Mouse (Mus musculus) forebrain, embryonic 15.5 days (tissue): ENCODE data around the gene Mllt11. TPM values are rescaled to one million over a fixed set of nuclear protein-coding genes. Genes with fewer than 3 reads are reported as not detected.

Experiments
- ATAC-seq: fragments of 200-750 bp; cut with Nextera tagmentation; replicated peaks from 2 replicates; pipeline ENCODE4 v1.8.0; 2017; ENCODE audit warnings: mild to moderate bottlenecking, moderate TSS enrichment, moderate library complexity
- H3K27ac ChIP-seq: fragments of 300-500 bp; sonication (generic); replicated peaks from 2 replicates; pipeline ENCODE4 v1.5.1; 2015; ENCODE audit warnings: mild to moderate bottlenecking, inconsistent platforms
- H3K27me3 ChIP-seq: fragments of 300-500 bp; sonication (generic); 2 replicates; pipeline ENCODE4 v1.6.1; 2015; ENCODE audit warnings: inconsistent platforms
- H3K36me3 ChIP-seq: fragments of 300-500 bp; sonication (generic); 2 replicates; pipeline ENCODE4 v1.6.1; 2015; ENCODE audit warnings: mild to moderate bottlenecking, inconsistent platforms
- H3K4me1 ChIP-seq: fragments of 300-500 bp; sonication (generic); 2 replicates; pipeline ENCODE4 v1.6.1; 2015; ENCODE audit warnings: inconsistent platforms
- H3K4me2 ChIP-seq: fragments of 300-500 bp; sonication (generic); replicated peaks from 2 replicates; pipeline ENCODE4 v1.6.1; 2015; ENCODE audit warnings: mild to moderate bottlenecking, inconsistent platforms
- H3K4me3 ChIP-seq: fragments of 300-500 bp; sonication (generic); 2 replicates; pipeline ENCODE4 v1.5.1; 2015; ENCODE audit warnings: mild to moderate bottlenecking, inconsistent platforms
- H3K9ac ChIP-seq: fragments of 300-500 bp; sonication (generic); replicated peaks from 2 replicates; pipeline ENCODE4 v1.6.1; 2015; ENCODE audit warnings: mild to moderate bottlenecking, inconsistent platforms
- H3K9me3 ChIP-seq: fragments of 300-500 bp; sonication (generic); 2 replicates; pipeline ENCODE4 v1.6.1; 2016; ENCODE audit warnings: inconsistent platforms
- WGBS: fragments of 180-500 bp; shearing (Covaris S2); methylation state at CpG from one replicate; pipeline ENCODE4 v1.1.7; 2015; ENCODE audit warnings: mixed read lengths; 5-methylcytosine and 5-hydroxymethylcytosine counted together
- polyA plus RNA-seq: library from polyadenylated mRNA; unstranded; fragments of >200 nt; fragmentation: Nextera tagmentation; extraction: Ambion mirVana; gene quantifications from 2 replicates; pipeline ENCODE4 v1.2.1, GENCODE M21; 2015

The Mllt11 gene
- polyA plus RNA-seq, 1 experiment from 2014 or later, result 266 TPM

- no peaks in the 10 kb centered on the region for H3K9me3 ChIP-seq
- H3K4me1 ChIP-seq, result no peaks in the 10 kb centered on the region
- peaks cover 57% of the 10 kb centered on the region for H3K36me3 ChIP-seq
- ATAC-seq, result no peak
- H3K9ac ChIP-seq, result no peak overlapping the region
- H3K27me3 ChIP-seq, result no peaks in the 10 kb centered on the region
- no peak overlapping the region for H3K4me3 ChIP-seq
- H3K27ac ChIP-seq, result no peak overlapping the region
- H3K4me2 ChIP-seq, result no peak overlapping the region
- 97% methylated on average over 3 of the region's 3 CpGs for WGBS
Observed at GRCm38 (mm10) chr3:95266052-95266451, 34.1 kb upstream of the Mllt11 start.

- 94% methylated on average over 1 of the region's 1 CpGs for WGBS
- Histone ChIP-seq H3K4me3 (no peak overlapping the region), H3K4me2 (no peak overlapping the region), H3K27ac (no peak overlapping the region), H3K9ac (no peak overlapping the region), H3K27me3 (no peaks in the 10 kb centered on the region), H3K4me1 (no peaks in the 10 kb centered on the region), H3K9me3 (no peaks in the 10 kb centered on the region), H3K36me3 (peaks cover 65% of the 10 kb centered on the region)
- no peak for ATAC-seq
Observed at GRCm38 (mm10) chr3:95264724-95265123, 32.8 kb upstream of the Mllt11 start.

DNA sequence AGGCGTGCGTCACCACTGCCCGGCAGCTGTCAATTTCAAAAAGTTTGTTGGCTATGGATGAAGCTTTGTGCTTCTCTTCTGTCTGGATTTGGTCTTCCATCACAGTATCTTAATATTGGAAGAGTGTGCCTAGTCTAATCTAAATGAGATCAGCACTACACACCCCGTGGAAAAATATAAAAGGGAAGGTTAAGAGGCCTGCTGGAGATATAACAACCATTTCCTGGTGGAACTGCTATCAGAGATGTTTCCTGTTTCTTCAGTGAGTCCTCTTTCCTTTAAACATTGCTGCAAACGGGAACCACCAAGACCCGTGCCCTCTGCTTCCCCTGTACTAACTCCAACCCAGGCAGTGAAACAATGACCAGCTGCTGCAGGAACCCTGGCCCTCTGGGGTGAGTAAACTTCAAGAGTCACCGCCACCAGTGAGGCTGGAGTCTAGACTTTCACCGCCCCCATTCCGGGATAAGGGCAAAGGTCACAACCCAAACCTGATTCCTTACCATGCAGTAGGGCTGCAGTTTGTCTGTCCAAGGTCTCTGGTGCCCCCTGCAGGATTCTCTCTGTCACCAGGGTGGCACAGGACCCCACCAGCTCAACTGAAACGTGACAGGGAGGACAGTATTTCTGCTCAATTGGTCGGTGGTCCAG, 31.2 kb upstream of the Mllt11 start:
- ATAC-seq, result no peak
- no peaks in the 10 kb centered on the region for H3K27me3 ChIP-seq
- no peaks in the 10 kb centered on the region for H3K9me3 ChIP-seq
- no peak overlapping the region for H3K4me2 ChIP-seq
- H3K4me1 ChIP-seq, result no peaks in the 10 kb centered on the region
- 52% methylated on average over 11 of the region's 11 CpGs for WGBS
- no peak overlapping the region for H3K9ac ChIP-seq
- H3K36me3 ChIP-seq, result peaks cover 77% of the 10 kb centered on the region
- H3K27ac ChIP-seq, result no peak overlapping the region
- H3K4me3 ChIP-seq, result no peak overlapping the region

DNA sequence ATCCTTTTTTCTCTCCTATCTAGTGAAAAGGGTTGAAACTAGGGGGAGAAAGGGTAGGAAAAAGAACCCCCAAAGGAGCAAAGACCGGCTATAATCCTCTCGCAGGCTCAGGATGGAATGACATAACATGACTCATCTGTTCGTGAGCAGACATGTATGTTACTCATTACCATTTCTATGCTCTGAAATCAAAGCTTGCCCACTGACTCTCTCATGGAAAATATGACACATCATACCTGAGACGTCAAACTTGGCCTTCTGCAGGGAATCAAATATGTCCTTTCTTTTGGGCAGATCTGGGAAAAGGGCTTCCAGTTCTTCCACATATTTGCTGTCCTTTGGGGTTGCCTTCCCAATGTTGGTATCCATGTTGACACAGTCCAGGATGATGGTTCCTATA, 30.0 kb upstream of the Mllt11 start:
- Histone ChIP-seq H3K27ac (no peak overlapping the region), H3K36me3 (peaks cover 79% of the 10 kb centered on the region), H3K4me1 (no peaks in the 10 kb centered on the region), H3K27me3 (no peaks in the 10 kb centered on the region), H3K9me3 (no peaks in the 10 kb centered on the region), H3K4me3 (no peak overlapping the region), H3K9ac (no peak overlapping the region), H3K4me2 (no peak overlapping the region)
- ATAC-seq, result no peak
- WGBS, result 94% methylated on average over 4 of the region's 4 CpGs

DNA sequence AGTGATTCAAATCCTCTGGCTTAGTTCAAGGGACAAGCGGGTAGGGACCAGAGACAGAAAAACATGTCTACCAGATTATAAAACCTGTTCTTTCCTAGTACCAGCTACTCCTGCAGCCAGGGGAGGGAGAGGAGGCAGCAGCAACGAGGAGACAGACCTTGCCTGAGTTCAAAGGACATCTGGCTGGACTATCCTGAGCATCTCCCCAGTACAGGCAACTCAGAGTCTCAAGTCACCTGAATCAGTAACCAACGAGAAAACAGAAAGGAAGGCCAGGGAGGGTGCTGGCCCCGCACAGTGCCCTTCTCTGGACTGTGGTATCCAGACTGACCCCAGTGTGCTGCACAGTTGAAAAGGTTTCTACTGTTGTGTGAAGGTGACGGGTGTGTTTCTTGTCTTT, 25.0 kb upstream of the Mllt11 start:
- H3K36me3 ChIP-seq, result peaks cover 75% of the 10 kb centered on the region
- H3K27me3 ChIP-seq, result no peaks in the 10 kb centered on the region
- H3K9ac ChIP-seq, result no peak overlapping the region
- no peaks in the 10 kb centered on the region for H3K9me3 ChIP-seq
- no peaks in the 10 kb centered on the region for H3K4me1 ChIP-seq
- H3K4me3 ChIP-seq, result no peak overlapping the region
- H3K27ac ChIP-seq, result no peak overlapping the region
- WGBS, result 90% methylated on average over 5 of the region's 5 CpGs
- no peak overlapping the region for H3K4me2 ChIP-seq
- ATAC-seq, result no peak

- no peaks in the 10 kb centered on the region for H3K9me3 ChIP-seq
- H3K36me3 ChIP-seq, result peaks cover 21% of the 10 kb centered on the region; the same call in 1 of the 2 replicates
- no peak within 1 kb of the TSS for H3K4me2 ChIP-seq
- no peak within 1 kb of the TSS for H3K27ac ChIP-seq
- no peak for ATAC-seq
- no peaks in the 10 kb centered on the region for H3K27me3 ChIP-seq
- no peak within 1 kb of the TSS for H3K9ac ChIP-seq
- WGBS, result 53% methylated on average over 7 of the region's 7 CpGs
- H3K4me1 ChIP-seq, result no peaks in the 10 kb centered on the region
- no peak within 1 kb of the TSS for H3K4me3 ChIP-seq
Observed at GRCm38 (mm10) chr3:95250783-95251424, 18.9 kb upstream of the Mllt11 start, which contains the start of gene Bnipl. Gene Bnipl (minus strand): TSS chr3:95251193.

GRCm38 (mm10) chr3:95250361-95250760, 18.4 kb upstream of the Mllt11 start:
- no peak overlapping the region for H3K9ac ChIP-seq
- no peak for ATAC-seq
- no peaks in the 10 kb centered on the region for H3K4me1 ChIP-seq
- peaks cover 16% of the 10 kb centered on the region; the same call in 1 of the 2 replicates for H3K36me3 ChIP-seq
- 78% methylated on average over 5 of the region's 5 CpGs for WGBS
- H3K4me3 ChIP-seq, result no peak overlapping the region
- no peak overlapping the region for H3K4me2 ChIP-seq
- no peaks in the 10 kb centered on the region for H3K9me3 ChIP-seq
- H3K27ac ChIP-seq, result no peak overlapping the region
- H3K27me3 ChIP-seq, result no peaks in the 10 kb centered on the region

DNA sequence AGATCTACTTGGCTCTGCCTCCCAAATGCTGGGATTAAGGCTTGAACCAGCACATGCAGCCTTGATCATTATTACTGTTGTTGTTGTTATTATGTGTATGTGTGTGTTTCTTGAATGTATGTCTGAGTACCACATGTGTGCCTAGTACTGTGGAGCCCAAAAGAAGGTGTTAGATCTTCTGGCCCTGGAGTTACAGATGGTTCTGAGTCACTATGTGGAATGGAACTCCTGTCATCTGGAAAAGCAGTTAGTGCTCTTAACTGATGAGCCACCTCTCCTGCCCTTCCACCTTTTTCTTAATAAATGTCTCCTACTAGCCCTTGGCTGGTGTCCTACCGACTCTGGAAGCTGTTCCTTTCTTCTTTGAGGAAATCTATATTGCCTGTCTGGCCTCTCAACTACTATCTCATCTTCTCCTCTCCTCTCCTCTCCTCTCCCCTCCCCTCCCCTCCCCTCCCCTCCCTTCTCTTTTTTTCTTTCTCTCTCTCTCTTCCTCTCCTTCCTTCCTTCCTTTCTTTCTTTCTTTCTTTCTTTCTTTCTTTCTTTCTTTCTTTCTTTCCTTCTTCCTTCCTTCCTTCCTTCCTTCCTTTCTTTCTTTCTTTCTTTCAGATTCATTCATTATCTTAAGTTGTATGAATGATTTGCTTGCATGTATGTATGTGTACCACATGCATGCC, 15.8 kb upstream of the Mllt11 start:
- 74% methylated on average over 1 of the region's 1 CpGs for WGBS
- H3K36me3 ChIP-seq, result peaks cover 4% of the 10 kb centered on the region; the same call in 1 of the 2 replicates
- H3K9me3 ChIP-seq, result no peaks in the 10 kb centered on the region

GRCm38 (mm10) chr3:95246465-95247231, 14.7 kb upstream of the Mllt11 start:
- no peaks in the 10 kb centered on the region for H3K9me3 ChIP-seq
- no peaks in the 10 kb centered on the region for H3K4me1 ChIP-seq
- H3K9ac ChIP-seq, result no peak overlapping the region
- ATAC-seq, result no peak
- H3K4me2 ChIP-seq, result no peak overlapping the region
- H3K27me3 ChIP-seq, result no peaks in the 10 kb centered on the region
- H3K27ac ChIP-seq, result no peak overlapping the region
- no peak overlapping the region for H3K4me3 ChIP-seq
- WGBS, result 72% methylated on average over 5 of the region's 5 CpGs
- peaks cover 4% of the 10 kb centered on the region; the same call in 1 of the 2 replicates for H3K36me3 ChIP-seq

More for the DNA sequence above, 15.8 kb upstream of the Mllt11 start:
- H3K27ac ChIP-seq, result no peak overlapping the region
- no peaks in the 10 kb centered on the region for H3K4me1 ChIP-seq
- H3K4me2 ChIP-seq, result no peak overlapping the region
- no peak overlapping the region for H3K9ac ChIP-seq
- H3K4me3 ChIP-seq, result no peak overlapping the region
- H3K27me3 ChIP-seq, result no peaks in the 10 kb centered on the region
- ATAC-seq, result no peak

DNA sequence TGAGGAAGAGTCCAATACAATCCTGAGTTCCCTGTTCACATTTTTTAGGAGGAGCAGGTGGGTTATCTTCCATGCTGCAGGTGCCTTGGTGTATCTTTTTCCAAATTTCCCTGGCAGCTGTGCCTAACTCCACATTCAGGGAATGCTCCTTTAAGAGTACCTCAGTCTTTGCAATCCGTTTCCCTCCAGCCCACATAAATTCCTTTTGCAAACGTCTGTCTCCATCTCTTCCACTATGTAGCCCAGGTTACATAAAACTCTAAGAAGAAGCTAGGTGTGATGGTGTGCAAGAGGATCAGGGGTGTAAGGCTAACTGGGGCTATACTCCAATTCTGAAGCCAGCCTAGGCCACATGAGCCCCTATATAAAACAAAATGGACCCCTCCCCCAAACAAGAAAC, 11.1 kb upstream of the Mllt11 start:
- no peak for ATAC-seq
- WGBS, result 80% methylated on average over 2 of the region's 2 CpGs
- H3K36me3 ChIP-seq, result peaks cover 7% of the 10 kb centered on the region

GRCm38 (mm10) chr3:95241498-95241897, 9.5 kb upstream of the Mllt11 start, which contains the start of gene Gm128:
Gene Gm128 (minus strand): TSS chr3:95241598.
- Histone ChIP-seq H3K36me3 (peaks cover 22% of the 10 kb centered on the region), H3K4me1 (no peaks in the 10 kb centered on the region), H3K27ac (no peak within 1 kb of the TSS), H3K9me3 (no peaks in the 10 kb centered on the region), H3K9ac (no peak within 1 kb of the TSS), H3K27me3 (no peaks in the 10 kb centered on the region), H3K4me2 (no peak within 1 kb of the TSS), H3K4me3 (no peak within 1 kb of the TSS)
- no peak for ATAC-seq
- WGBS, result 77% methylated on average over 7 of the region's 7 CpGs

More for the DNA sequence above, 11.1 kb upstream of the Mllt11 start:
- Histone ChIP-seq H3K9me3 (no peaks in the 10 kb centered on the region), H3K27me3 (no peaks in the 10 kb centered on the region), H3K27ac (no peak overlapping the region), H3K4me1 (no peaks in the 10 kb centered on the region), H3K4me2 (no peak overlapping the region), H3K9ac (no peak overlapping the region), H3K4me3 (no peak overlapping the region)

DNA sequence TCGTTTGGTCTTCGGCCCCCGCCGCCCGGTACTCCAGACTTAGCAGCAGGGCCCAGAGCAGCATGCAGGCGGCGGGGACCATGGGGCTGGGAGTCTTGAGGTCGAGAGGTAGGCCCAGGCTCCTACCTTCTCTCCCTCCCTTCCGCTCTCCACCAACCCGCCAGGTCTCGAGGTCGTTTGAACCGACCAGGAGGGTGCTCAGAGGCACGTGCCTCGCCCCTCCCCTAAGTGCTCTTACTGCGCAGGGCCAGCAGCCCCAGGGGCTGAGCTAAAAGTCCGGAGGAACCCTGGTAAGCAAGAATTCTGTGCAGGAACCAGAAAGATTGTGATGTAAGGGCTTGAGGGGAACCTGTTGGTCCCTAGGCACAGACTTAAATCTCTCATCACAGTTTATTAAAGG, 8.9 kb upstream of the Mllt11 start:
- H3K4me3 ChIP-seq, result no peak overlapping the region
- H3K27ac ChIP-seq, result no peak overlapping the region
- WGBS, result 34% methylated on average over 17 of the region's 17 CpGs
- peaks cover 27% of the 10 kb centered on the region for H3K36me3 ChIP-seq
- ATAC-seq, result no peak
- H3K4me1 ChIP-seq, result no peaks in the 10 kb centered on the region
- no peak overlapping the region for H3K9ac ChIP-seq
- no peaks in the 10 kb centered on the region for H3K27me3 ChIP-seq
- H3K9me3 ChIP-seq, result no peaks in the 10 kb centered on the region
- H3K4me2 ChIP-seq, result no peak overlapping the region
